ENCODE assay signal across 23 mouse cellular contexts in the genomic region with DNA sequence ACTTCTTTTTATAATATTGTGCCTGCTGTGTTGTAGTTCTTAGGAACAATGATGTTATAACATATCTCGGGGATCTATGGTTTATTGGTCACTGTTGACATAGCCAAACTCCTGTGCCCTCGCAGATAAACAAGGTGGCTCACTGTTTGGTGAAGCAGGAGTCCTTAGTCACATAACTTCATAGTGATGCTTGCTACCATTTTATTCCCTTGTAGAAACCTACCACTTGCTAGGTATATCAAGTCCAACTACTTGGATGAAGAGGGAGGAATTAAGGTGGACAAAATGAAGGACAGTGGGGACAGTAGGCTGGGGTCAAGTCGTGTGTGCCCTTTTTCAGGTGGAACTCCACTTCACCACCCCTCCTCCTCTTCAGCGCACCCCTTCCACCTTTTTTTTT.
"Had no signal": no experiment of that assay in that cellular context is flagged by ENCODE, and none has a peak within 500 bp of the region (broad histone marks: within the 10 kb centered on the region; RNA-seq: fewer than 3 reads in every experiment).

No protein-coding gene starts in this region.

- H3K4me1 ChIP-seq: lung, embryonic 15.5 days; neural tube, embryonic 13.5 days; neural tube, embryonic 15.5 days; stomach, embryonic 15.5 days had no signal

- H3K9ac ChIP-seq: liver, postnatal 0 days; lung, embryonic 15.5 days; midbrain, embryonic 12.5 days; neural tube, embryonic 13.5 days; neural tube, embryonic 15.5 days; stomach, embryonic 15.5 days had no signal

- DNase-seq: liver, postnatal 0 days; lung, adult 2 months; lung, postnatal 14 days; lung, postnatal 36 days; midbrain, embryonic 14.5 days; retina, postnatal 1 day; right cerebral cortex, adult 18-20 months; right cerebral cortex, postnatal 25 days; right cerebral cortex, postnatal 4 days; spleen, adult 18-20 months; thymus, adult 2 months; thymus, postnatal 25 days; thymus, postnatal 4 days had no signal

- H3K36me3 ChIP-seq: lung, embryonic 15.5 days; midbrain, embryonic 10.5 days; midbrain, embryonic 12.5 days; neural tube, embryonic 13.5 days; neural tube, embryonic 15.5 days; stomach, embryonic 15.5 days had no signal

- H3K27ac ChIP-seq: lung, embryonic 15.5 days; midbrain, embryonic 10.5 days; midbrain, embryonic 12.5 days; neural tube, embryonic 13.5 days; neural tube, embryonic 15.5 days; stomach, embryonic 15.5 days; stomach, postnatal 0 days had no signal

- H3K9me3 ChIP-seq: lung, embryonic 15.5 days; midbrain, embryonic 10.5 days; midbrain, embryonic 12.5 days; neural tube, embryonic 13.5 days; neural tube, embryonic 15.5 days; stomach, embryonic 15.5 days had no signal

- H3K4me2 ChIP-seq: lung, embryonic 15.5 days; midbrain, embryonic 12.5 days; neural tube, embryonic 13.5 days; neural tube, embryonic 15.5 days; stomach, embryonic 15.5 days had no signal

- H3K27me3 ChIP-seq: lung, embryonic 15.5 days; midbrain, embryonic 12.5 days; neural tube, embryonic 13.5 days; neural tube, embryonic 15.5 days; stomach, embryonic 15.5 days had no signal

- ATAC-seq: liver, postnatal 0 days; lung, postnatal 0 days; midbrain, embryonic 16.5 days had no signal

- H3K4me3 ChIP-seq: lung, embryonic 15.5 days; midbrain, embryonic 10.5 days; midbrain, embryonic 12.5 days; myocyte; neural tube, embryonic 13.5 days; neural tube, embryonic 15.5 days; stomach, embryonic 15.5 days had no signal
